Mouse (Mus musculus) lung, postnatal 0 days (tissue): ENCODE measurements around the gene Ifitm3.

Experiments used
- CTCF ChIP-seq: IDR thresholded peaks from 2 replicates; pipeline ENCODE4 v1.5.1; 2016; ENCODE audit warnings: antibody characterized with exemption, mild to moderate bottlenecking
- EP300 ChIP-seq: IDR thresholded peaks from 2 replicates; pipeline ENCODE4 v1.6.1; 2016; ENCODE audit warnings: antibody characterized with exemption, mild to moderate bottlenecking, control low read depth

- TF ChIP-seq CTCF, result no peak
- TF ChIP-seq EP300, result no peak
Measured at GRCm38 (mm10) chr7:141009665-141010064, 905 bp downstream of the Ifitm3 start.
